Mouse (Mus musculus) megakaryocyte-erythroid progenitor cell, adult 5-6 weeks (primary cell): ENCODE measurements around the gene Pla2g10. TPM values are rescaled to one million over a fixed set of nuclear protein-coding genes. Genes with fewer than 3 reads are reported as not detected.
"Not testable (repeated sequence)": the region's sequence is repeated elsewhere in the genome, so short reads cannot be mapped to it uniquely, and the experiment has no call there.

Experiments
- ATAC-seq: replicated peaks from 2 replicates; pipeline ENCODE4 v1.8.0; 2016; ENCODE audit warnings: mild to moderate bottlenecking, inconsistent platforms; ENCODE audit not compliant: severe bottlenecking, poor library complexity, low FRiP score, low TSS enrichment
- total RNA-seq, 2 experiments: library from RNA; stranded (forward) in 1 of 2; stranded (reverse) in 1 of 2; fragments of 200-1000, 215-1000 nt in 1 of 2; fragments of >200 nt in 1 of 2; fragmentation: Nextera tagmentation in 1 of 2; gene quantifications; 2 replicates each; pipeline ENCODE4 v1.2.3; 2014 to 2017

The Pla2g10 gene
- total RNA-seq, 2 experiments from 2014 or later, result not detected

DNA sequence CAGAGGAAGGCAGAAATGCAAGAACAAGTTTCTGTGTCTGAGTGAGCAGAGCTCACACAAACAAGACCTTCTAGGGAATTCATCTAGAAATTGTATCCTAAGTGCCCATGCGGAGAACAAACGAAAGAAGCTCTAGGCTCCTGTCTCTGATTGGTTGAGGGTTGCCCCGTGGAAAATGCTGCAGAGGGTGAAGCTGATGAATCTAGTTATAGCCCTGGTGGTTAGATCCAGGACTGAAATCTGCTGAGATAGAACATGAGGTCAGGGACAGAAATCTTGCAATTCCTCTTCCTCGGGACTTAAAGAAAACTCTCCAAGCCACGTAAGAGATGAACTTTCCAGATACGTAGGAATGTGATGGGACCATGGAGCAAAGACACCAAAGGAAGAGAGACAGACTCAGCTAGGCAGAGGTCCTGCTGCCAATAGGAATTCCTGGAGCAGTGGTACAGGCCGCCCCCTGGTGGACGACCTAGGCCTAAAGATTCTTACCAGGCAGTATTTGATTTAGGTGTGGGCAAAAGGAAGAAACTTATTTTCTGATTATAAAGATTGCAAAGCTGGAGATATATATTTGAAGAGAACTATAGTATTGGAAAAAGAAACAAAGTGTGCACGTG is 2.8 kb upstream of the Pla2g10 start:
- ATAC-seq, result peak; percentile 63

DNA sequence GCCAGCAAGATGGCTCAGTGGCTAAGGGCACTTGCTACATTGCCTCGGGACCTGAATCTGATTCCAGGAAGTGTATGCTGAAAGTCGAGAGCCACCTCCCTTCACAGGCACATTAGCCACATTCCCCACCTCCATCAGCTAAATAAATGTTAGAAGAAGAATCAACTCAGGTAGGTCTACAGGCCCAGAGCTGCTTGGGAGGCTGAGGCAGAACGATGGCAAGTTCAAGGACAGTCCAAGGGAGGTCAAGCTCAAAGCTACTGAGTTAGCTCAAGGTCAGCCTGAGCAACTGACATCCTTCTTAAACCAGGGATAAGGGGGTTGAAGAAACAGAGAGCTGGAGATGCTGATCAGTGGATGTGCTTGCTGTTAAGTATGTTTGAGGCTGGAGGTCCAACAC is 2.0 kb upstream of the Pla2g10 start:
- ATAC-seq, result no peak

DNA sequence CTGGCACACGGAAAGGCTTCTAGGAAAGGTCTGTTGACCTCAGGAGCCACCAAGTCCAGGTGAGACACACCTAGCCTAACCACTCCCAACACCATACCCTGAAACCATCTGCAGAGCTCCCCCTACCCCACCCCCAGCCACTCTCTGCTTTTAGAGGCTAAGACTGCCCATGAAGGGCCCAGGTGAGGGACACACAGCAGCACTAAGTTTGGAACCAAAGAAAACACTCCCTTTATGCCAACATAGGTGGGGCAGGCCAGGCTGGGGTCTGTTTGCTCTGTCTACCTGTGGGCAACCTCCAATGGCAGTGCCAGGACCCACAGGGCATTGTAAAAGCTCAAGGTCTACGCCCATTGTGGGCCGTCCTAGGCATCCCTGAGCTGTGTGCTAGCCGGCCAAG is 1.4 kb downstream of the Pla2g10 start:
- ATAC-seq, result 0 out of 2 replicates have a peak, but pooled peaks have one; percentile 28

- ATAC-seq, result no peak
Observed at GRCm38 (mm10) chr16:13727811-13728335, 2.9 kb downstream of the Pla2g10 start.

- ATAC-seq, result no peak
Observed at GRCm38 (mm10) chr16:13722937-13723336, 7.8 kb downstream of the Pla2g10 start.

DNA sequence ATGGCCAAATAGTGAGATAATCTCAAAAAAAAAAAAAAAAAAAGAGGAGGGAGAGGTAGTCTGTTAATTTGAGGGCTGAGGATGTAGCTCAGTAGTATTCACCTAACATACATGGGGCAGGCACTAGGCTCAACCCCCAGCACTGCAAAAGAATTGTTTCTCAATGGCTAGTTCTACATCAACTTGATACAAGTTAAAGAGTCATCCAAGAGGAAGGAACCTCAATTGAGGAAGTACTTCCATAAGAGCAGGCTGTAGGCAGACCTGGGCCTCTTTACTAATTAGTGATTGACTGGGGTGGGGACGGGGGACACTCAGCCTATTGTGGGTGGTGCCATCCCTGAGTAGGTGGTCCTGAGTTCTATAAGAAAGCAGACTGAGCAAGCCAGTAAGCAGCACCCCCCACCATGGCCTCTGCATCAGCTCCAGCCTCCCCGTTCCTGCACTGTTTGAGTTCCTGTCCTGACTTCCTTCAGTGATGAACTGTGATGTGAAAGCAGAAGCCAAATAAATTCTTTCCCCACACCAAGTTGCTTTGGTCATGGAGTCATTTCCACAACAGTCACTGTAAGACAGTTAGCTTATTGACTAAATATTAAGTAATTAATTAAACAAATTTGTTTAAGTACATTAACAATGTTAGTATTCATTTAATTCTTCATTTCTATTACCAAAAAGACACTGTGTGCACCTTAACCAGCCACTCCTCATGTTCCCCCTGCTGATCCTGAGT is 13.8 kb downstream of the Pla2g10 start:
- no peak for ATAC-seq

DNA sequence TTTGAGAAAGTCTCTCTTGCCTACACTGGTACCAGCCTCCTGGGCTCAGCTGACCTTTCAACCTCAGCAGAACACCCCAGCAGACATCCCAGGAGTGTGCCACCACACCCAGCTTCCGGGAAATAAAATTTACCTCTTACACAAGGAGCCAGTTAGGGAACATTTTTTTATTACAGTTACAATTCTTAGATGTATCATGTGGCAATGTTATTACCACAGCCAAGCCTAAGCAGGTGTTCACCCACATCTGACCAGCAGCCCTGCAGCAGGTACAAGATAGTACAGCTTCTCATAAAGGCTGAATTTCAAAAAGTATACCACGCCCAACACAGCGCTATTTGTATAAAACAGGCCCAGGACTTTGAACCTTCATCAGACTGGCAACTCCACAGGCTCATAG is 15.9 kb downstream of the Pla2g10 start:
- no peak for ATAC-seq

GRCm38 (mm10) chr16:13704676-13705075 is 26.1 kb downstream of the Pla2g10 start:
- no peak for ATAC-seq

DNA sequence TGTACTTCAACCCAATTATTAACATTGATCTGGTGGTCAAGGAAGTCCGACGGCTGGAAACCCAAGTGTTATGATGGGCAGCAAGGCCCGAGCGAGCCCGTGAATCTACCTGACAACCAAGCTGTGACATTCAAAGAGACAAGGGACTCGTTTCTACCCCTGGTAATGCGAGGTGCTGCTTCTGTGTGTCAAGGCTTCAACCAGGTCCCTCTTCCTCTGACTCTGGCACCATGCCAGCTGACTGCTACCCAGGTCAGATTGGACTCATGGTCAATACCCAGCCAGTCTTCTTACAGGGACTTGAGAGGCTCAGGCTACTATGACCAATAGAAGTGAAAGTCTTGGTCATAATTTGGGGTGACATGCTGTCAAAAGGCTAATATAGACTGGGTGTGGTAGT is 28.6 kb downstream of the Pla2g10 start:
- ATAC-seq, result no peak

GRCm38 (mm10) chr16:13698998-13699397 is 31.8 kb downstream of the Pla2g10 start:
- ATAC-seq, result no peak

GRCm38 (mm10) chr16:13678601-13679319 is 52.0 kb downstream of the Pla2g10 start:
- no peak for ATAC-seq

DNA sequence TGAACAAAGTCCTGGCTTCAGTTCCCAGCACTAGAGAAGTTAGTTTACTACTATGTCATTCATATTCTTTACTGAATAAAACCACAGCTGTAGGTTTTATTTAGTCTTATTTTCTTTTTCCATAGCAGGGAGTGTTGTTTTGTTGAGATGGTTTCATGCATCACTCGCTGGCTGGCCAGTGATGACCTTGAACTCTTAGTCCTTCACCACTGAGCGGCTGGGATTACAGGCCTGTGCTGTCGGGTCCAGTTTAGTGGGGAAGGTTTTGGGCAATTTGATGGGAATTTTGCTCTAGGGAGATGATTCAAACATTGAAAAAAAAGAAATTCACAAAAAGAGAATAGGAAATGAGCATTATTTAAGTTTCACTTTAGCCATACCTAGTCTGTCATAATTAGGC is 56.3 kb downstream of the Pla2g10 start:
- ATAC-seq, result no peak

DNA sequence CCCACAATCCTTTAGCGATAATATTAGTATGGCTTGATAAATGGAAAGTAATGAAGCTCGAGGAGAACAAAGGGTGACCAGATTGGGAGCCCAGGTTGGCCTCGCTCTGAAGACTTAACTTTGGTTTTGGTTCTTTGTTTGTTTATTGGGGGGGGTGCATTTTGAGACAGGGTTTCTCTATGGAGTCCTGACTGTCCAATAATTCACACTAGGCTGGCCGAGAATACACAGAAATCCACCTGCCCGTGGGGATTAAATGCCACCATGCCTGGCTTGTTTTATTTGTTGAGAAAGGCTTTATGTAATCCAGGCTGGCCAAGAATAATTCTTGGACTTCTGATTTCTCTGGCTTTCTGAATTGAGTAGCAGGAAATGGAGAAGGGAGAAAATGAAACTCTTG is 57.7 kb downstream of the Pla2g10 start:
- ATAC-seq, result no peak

- peak; percentile 73 for ATAC-seq
Observed at GRCm38 (mm10) chr16:13672386-13672898, 58.3 kb downstream of the Pla2g10 start.

GRCm38 (mm10) chr16:13671685-13672385 is 58.9 kb downstream of the Pla2g10 start, which contains the start of the genes Bfar and 3110001I22Rik:
TSS of gene Bfar (plus strand) at chr16:13671858.
TSS of gene 3110001I22Rik (plus strand) at chr16:13671929.
- peak; percentile 66 for ATAC-seq

DNA sequence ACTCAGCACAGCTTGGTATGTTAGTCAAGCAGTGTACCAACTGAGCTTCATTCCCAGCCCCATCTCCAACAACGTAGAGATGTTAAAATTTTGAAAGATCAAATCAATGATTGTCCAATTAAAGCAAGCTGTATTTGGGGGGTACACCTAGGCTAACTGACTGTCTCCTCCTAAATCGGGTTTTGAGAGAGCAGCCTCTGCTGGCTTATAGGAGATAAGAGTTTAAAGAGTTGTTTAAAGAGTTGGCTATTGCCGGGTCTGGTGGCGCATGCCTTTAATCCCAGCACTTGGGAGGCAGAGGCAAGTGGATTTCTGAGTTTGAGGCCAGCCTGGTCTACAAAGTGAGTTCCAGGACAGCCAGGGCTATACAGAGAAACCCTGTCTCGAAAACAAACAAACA is 59.9 kb downstream of the Pla2g10 start:
- ATAC-seq, result not testable (repeated sequence)

GRCm38 (mm10) chr16:13669282-13669681 is 61.5 kb downstream of the Pla2g10 start:
- no peak for ATAC-seq

- ATAC-seq, result peak; percentile 15
Observed at GRCm38 (mm10) chr16:13668402-13669108, 62.2 kb downstream of the Pla2g10 start.

DNA sequence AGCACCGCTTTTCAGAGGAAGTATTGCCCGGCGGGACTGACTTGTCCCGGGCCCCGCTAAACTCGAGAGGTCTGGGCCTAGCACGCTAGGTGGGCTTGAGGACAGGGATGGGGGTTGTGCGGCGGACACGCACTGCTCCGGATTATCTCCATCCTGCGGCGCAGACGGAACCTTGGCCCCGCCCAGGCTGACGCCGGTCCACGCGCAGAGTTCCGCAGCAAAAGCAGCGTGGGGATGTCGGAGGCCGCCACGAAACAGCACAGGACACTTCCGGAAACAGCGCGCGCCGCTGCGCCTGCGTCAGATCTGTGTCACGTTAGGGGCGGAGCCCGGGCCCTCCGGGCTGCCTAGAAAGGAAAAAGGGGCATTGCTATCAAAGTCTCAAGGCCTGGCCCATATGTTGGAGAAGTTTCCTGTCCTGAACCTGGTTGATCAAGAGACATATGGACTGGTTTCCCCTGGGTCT is 62.9 kb downstream of the Pla2g10 start, which contains the start of gene Parn:
Gene Parn (minus strand): TSS at position 293 of the 466 bp plus-strand sequence.
- ATAC-seq, result peak; percentile 70
